Mouse (Mus musculus): ENCODE data around the gene Zfp445.

Zfp445 gene

DNA sequence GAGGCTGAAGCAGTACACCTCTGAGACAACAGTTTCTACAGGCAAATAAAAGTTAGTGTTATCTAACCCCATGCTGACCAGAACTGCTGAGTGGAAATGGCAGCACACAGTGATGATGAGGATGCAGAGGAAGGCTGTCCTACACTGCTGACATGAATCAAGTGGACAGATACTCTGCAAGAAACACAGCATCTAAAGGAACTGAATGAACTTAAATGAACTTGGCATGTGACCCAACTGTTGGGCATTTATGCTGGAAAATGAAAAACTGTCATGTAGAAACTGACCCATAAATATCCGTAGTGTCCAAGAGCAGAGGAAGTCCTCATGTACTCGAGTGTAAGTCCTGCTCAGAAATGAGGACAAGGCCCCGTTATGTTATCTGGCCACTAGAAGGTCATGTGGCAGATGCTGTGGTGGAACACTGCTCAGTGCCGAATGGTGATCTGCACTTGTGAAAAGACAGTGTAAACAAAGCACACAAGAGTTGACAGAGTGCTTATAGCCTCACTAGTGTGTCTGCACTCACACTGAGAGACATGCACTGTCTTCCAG, 35.9 kb downstream of the Zfp445 start:
- DNase-seq, result no peak

DNA sequence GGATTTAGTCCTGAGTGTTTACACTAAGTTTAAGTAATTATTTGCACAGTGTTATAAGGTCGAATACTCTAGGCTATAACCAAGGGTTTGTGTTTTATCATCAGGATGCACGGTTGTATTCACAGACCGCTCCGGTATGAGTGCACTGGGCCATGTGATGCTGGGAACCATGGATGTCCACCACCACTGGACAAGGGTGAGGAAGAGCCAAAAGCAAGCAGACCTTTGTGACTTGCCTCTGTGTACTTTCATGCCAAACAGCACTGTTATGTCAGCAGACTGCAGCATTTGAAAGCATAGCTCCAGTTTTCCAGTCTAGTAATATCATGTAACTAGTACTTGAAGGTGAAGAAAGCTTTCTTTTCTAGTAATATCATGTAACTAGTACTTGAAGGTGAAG, 39.1 kb downstream of the Zfp445 start:
- DNase-seq, result no peak

DNA sequence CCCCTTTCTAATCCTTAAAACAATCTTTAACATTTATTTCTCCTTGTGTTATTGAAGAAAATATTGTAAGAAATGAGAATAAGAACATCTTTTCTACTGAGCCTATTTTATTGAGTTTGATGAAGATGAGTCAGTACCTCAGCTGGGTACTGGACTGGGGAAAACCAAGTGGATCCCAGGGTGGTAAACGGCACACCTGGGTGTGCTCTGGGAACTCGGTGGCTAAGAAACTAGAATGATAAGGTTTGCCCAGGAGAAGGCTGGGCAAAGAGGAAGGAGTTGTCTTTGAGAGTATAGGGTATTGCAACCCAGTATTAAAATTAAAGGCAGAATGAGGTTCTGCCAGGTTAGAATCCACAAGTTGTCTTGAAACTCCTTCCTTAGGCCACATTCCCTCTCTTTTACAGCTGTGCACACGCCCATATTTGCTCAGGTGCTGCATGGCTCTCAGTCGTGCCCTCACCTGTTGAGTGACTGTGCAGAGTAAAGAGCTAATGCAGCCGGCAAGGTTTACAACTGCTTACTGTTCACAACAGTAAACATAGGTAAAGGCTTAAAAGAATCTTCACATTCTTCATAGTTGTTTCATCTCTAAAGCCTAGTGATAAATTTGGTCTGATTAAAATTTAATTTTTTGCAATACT, 42.3 kb downstream of the Zfp445 start:
- DNase-seq, result no peak

DNA sequence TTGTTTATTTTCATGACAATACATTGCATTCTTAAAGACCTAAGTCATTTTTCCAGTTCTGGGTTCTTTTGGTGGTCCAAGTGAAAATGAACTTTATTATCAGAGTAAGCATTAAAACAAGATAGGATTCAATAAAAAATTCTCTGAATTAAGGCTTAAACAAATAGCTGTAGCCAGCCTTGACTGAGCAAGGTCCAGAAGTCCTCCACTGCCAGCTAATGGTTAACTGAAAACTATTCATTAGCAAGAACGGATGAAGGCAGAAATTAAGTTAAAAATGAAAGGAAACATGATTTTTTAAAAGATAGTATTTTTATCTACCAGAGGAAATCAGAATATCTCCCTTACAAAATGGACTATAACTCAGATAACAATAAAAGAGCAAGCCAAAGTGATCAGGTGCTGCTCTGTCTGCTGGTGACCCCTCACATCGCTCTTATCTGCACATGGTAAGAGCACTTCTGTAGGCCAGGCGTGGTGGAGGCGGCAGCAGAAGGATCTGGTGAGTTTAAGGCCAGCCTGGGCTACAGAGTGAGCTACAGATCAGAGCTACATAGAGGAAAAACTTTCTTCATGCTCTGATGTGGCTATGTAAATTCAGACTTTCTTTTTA, 50.5 kb downstream of the Zfp445 start:
- DNase-seq, result peak in 1 of 2 experiments; percentile 49

DNA sequence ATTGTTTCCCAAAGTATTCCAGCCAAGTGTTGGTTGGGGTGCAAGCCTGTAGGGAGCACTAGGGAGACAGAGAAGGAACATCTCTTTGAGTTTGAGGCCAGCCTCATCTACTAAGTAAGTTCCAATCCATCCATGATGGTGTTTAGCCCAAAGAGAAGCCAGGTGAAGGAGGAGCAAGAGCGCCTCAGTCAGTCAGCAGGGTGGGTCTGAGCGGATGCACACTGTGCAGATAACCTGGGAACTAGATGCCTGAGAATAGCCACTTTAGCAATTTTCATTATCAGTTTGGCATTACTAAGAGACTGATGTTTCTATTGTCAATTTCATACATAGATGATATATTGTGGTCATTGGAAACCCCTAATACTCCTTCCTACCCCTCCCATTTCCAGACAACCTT, 51.0 kb downstream of the Zfp445 start:
- DNase-seq, result no peak

DNA sequence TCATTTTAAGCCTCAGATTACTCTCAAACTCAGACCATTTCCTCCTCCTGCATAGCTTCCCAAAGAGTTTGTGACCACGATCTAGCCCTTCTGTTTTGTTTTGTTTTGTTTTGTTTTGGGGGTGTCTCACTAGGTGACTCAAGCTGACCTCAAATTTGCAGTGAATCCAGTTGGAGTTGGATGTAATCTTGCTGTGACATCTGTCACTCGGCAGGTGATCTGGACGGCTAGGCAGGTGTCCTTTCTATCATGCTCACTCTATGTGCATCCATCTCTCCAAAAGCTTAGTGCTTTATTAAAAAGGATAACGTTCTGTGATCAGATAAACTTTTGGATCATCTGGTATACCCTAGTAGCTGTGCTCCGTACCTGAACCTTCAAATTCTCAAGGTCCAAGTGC, 53.4 kb downstream of the Zfp445 start:
- DNase-seq, result no peak

DNA sequence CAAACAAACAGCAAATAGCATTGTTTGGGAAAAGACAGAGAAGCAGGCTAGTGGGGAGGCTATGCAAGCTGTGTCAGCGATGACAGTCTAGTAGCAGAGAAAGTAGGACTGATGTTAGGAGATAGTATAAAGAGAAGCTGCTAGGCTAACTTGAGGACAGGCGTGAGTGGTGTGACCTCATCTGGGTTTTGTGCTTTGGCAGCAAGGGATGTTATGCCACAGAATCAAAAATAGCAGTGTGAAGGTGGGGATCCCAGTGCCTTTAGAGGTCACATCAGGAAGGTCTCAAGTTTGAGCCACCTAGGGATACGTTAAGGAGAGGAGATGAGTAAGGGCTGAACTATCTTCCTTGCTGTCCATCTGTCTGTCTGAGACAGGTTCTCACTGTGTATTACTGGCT, 55.6 kb downstream of the Zfp445 start:
- DNase-seq, result no peak

DNA sequence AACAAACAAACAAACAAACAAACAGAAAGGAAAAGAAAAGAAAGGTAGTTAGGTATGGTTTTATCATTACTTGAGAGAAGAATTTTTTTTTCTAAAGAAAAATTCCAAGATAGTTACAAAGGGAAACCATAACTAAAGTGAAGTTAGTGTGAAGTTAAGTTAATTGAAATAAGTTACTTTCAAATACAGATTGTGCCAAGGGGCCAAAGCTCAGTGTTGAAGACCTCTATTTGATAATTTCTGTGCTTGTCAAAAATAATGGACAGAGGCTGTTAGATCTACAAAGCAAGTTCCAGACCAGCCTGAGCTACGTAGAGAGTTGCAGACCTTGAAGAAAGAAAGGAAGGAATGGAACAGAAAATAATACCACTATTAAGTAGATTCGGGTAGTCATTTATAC, 58.6 kb downstream of the Zfp445 start:
- DNase-seq, result peak in 1 of 2 experiments; percentile 17

DNA sequence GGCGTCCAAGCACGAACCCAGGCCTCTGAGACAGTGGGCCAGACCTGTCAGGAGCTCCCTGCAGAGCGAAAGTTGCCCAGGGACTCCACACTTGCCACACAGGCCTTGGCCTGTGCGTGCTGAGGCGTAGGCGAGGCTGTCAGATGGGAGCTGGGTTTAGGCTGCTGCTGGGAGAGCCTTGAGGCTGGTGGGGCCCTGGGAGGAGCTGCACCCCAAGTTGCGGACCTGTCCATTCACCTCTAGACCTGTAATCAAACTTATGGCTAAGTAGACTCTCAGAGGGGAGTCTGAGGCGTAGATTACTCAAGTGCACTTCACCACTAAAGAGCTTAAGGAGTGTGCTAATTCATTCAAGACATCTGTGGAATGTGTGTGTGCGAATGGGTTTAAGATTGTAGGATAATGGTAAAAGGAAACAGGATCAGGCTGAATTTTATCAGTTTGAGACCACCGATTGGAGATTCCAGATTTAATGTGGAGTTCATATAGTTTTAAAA, 59.9 kb downstream of the Zfp445 start:
- no peak for DNase-seq

DNA sequence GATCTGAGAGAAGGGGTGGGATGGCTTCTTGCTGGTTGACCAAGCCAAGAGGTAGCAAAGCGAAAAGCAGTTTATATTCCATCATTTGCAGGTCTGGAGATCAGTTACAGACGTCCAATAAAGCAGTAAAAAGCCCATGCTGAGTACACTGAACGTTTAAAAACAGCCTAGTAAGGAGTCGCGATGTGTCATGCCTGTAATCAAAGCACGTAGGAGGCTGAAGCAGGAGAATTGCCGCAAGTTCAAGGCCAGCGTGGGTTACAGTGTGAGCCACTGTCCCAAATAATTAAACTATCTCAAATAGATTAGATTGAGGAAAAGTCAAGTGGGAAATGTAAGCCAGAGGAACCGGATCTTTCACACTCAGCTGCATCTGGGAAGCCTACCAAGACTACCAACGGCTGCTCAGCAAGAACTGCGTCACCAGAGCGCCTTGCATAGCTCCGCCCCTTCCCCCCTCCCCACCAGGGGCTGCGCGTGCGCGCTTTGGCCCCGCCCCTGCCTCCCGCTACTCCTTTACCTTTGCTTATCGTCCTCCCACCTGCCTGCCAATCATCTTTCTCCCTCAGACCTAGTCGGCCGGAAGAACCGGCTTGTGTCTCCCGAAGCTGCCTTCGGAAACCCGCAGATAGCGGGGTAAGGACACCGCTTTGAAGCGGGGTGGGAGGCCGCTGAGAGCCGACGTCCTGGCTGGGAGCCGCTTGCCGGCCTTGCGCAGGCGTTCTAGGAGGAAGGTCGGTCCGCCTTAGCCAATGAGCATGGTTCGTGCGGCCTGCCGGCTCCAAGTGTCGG, 60.6 kb downstream of the Zfp445 start, which contains the start of gene Tcaim:
Tcaim (plus strand) TSS at position 487 of the 792 bp plus-strand sequence.
- DNase-seq, result peak; percentile 95 to 97

Measured in kidney, postnatal 36 days (tissue).